Mouse (Mus musculus) megakaryocyte, embryonic 14.5 days (primary cell): ENCODE data around the gene Satb1. TPM values are rescaled to one million over a fixed set of nuclear protein-coding genes. Genes with fewer than 3 reads are reported as not detected.

Experiments
- H3K27me3 ChIP-seq: replicated peaks from 2 replicates; pipeline ENCODE3; 2012; ENCODE audit warnings: inconsistent platforms
- H3K36me3 ChIP-seq: replicated peaks from 2 replicates; pipeline ENCODE3; 2012; ENCODE audit warnings: low read length, inconsistent platforms, mixed read lengths
- H3K4me1 ChIP-seq: 2 replicates; pipeline ENCODE4 v1.6.1; 2012; ENCODE audit warnings: inconsistent platforms
- H3K4me3 ChIP-seq: replicated peaks from 2 replicates; pipeline ENCODE3; 2012; ENCODE audit warnings: moderate library complexity, mild to moderate bottlenecking, inconsistent platforms
- H3K9me3 ChIP-seq: 2 replicates; pipeline ENCODE4 v1.6.1; 2012; ENCODE audit warnings: inconsistent platforms
- FLI1 ChIP-seq: IDR thresholded peaks from 2 replicates; pipeline ENCODE4 v1.6.1; 2012; ENCODE audit warnings: low read length, inconsistent platforms, mixed read lengths
- GATA1 ChIP-seq: IDR thresholded peaks from 3 replicates; pipeline ENCODE4 v1.6.1; 2012; ENCODE audit warnings: mixed read lengths, low read length, inconsistent platforms, borderline replicate concordance
- polyA plus RNA-seq: library from polyadenylated mRNA; stranded (reverse); fragments of >175 nt; gene quantifications from 2 replicates; pipeline ENCODE4 v1.2.3, GENCODE M21; 2012; ENCODE audit warnings: low replicate concordance; ENCODE audit not compliant: insufficient read depth

The Satb1 gene
- polyA plus RNA-seq, 1 experiment: 0.46 TPM

GRCm38 (mm10) chr17:51783591-51784279, 49.4 kb downstream of the Satb1 start:
- no peak for TF ChIP-seq GATA1
- TF ChIP-seq FLI1: no peak
- Histone ChIP-seq H3K9me3 (0 out of 2 replicates have a peak, but pooled peaks cover 3% of the 10 kb centered on the region), H3K27me3 (no peaks in the 10 kb centered on the region), H3K4me1 (no peaks in the 10 kb centered on the region), H3K36me3 (no peaks in the 10 kb centered on the region), H3K4me3 (no peak overlapping the region)

GRCm38 (mm10) chr17:51780036-51780435, 53.1 kb downstream of the Satb1 start:
- Histone ChIP-seq H3K36me3 (no peaks in the 10 kb centered on the region), H3K9me3 (0 out of 2 replicates have a peak, but pooled peaks cover 3% of the 10 kb centered on the region)
- TF ChIP-seq FLI1: no peak
- TF ChIP-seq GATA1: no peak

GRCm38 (mm10) chr17:51778961-51779360, 54.1 kb downstream of the Satb1 start:
- no peaks in the 10 kb centered on the region for H3K36me3 ChIP-seq

More at GRCm38 (mm10) chr17:51780036-51780435, 53.1 kb downstream of the Satb1 start:
- Histone ChIP-seq H3K4me1 (no peaks in the 10 kb centered on the region), H3K27me3 (no peaks in the 10 kb centered on the region), H3K4me3 (no peak overlapping the region)

GRCm38 (mm10) chr17:51777813-51778212, 55.3 kb downstream of the Satb1 start:
- Histone ChIP-seq H3K4me3 (no peak overlapping the region), H3K9me3 (0 out of 2 replicates have a peak, but pooled peaks cover 3% of the 10 kb centered on the region), H3K4me1 (no peaks in the 10 kb centered on the region), H3K36me3 (no peaks in the 10 kb centered on the region), H3K27me3 (no peaks in the 10 kb centered on the region)
- no peak for TF ChIP-seq GATA1

More at GRCm38 (mm10) chr17:51778961-51779360, 54.1 kb downstream of the Satb1 start:
- Histone ChIP-seq H3K9me3 (0 out of 2 replicates have a peak, but pooled peaks cover 3% of the 10 kb centered on the region), H3K4me1 (no peaks in the 10 kb centered on the region), H3K27me3 (no peaks in the 10 kb centered on the region), H3K4me3 (no peak overlapping the region)
- no peak for TF ChIP-seq GATA1
- no peak for TF ChIP-seq FLI1

- H3K36me3 ChIP-seq: no peaks in the 10 kb centered on the region
- TF ChIP-seq GATA1: no peak
- TF ChIP-seq FLI1: no peak
Observed at GRCm38 (mm10) chr17:51775070-51775881, 57.8 kb downstream of the Satb1 start.

GRCm38 (mm10) chr17:51763600-51763999, 69.5 kb downstream of the Satb1 start:
- no peaks in the 10 kb centered on the region for H3K27me3 ChIP-seq
- TF ChIP-seq GATA1 (no peak), FLI1 (no peak)
- no peak overlapping the region for H3K4me3 ChIP-seq
- H3K36me3 ChIP-seq: no peaks in the 10 kb centered on the region
- H3K9me3 ChIP-seq: peaks cover 8% of the 10 kb centered on the region
- H3K4me1 ChIP-seq: no peaks in the 10 kb centered on the region

More at GRCm38 (mm10) chr17:51775070-51775881, 57.8 kb downstream of the Satb1 start:
- no peaks in the 10 kb centered on the region for H3K4me1 ChIP-seq
- H3K27me3 ChIP-seq: no peaks in the 10 kb centered on the region
- no peaks in the 10 kb centered on the region for H3K9me3 ChIP-seq
- no peak overlapping the region for H3K4me3 ChIP-seq

GRCm38 (mm10) chr17:51762503-51762902, 70.6 kb downstream of the Satb1 start:
- Histone ChIP-seq H3K27me3 (no peaks in the 10 kb centered on the region), H3K36me3 (no peaks in the 10 kb centered on the region), H3K4me1 (no peaks in the 10 kb centered on the region), H3K4me3 (no peak overlapping the region), H3K9me3 (peaks cover 11% of the 10 kb centered on the region)
- TF ChIP-seq GATA1 (no peak), FLI1 (no peak)

GRCm38 (mm10) chr17:51760997-51761655, 72.0 kb downstream of the Satb1 start:
- TF ChIP-seq FLI1 (no peak), GATA1 (no peak)
- no peaks in the 10 kb centered on the region for H3K36me3 ChIP-seq
- H3K9me3 ChIP-seq: peaks cover 11% of the 10 kb centered on the region
- H3K27me3 ChIP-seq: no peaks in the 10 kb centered on the region
- H3K4me1 ChIP-seq: no peaks in the 10 kb centered on the region
- no peak overlapping the region for H3K4me3 ChIP-seq

- H3K9me3 ChIP-seq: peaks cover 11% of the 10 kb centered on the region
- H3K36me3 ChIP-seq: no peaks in the 10 kb centered on the region
- H3K27me3 ChIP-seq: no peaks in the 10 kb centered on the region
- H3K4me1 ChIP-seq: no peaks in the 10 kb centered on the region
- H3K4me3 ChIP-seq: no peak overlapping the region
- no peak for TF ChIP-seq FLI1
Observed at GRCm38 (mm10) chr17:51760251-51760887, 72.7 kb downstream of the Satb1 start.

GRCm38 (mm10) chr17:51759509-51759908, 73.6 kb downstream of the Satb1 start:
- Histone ChIP-seq H3K36me3 (no peaks in the 10 kb centered on the region), H3K4me3 (no peak overlapping the region), H3K27me3 (no peaks in the 10 kb centered on the region), H3K9me3 (peaks cover 11% of the 10 kb centered on the region), H3K4me1 (no peaks in the 10 kb centered on the region)
- TF ChIP-seq GATA1 (no peak), FLI1 (no peak)
